Mouse (Mus musculus) stomach, postnatal 0 days (tissue): Measurements from ENCODE around the gene Ccdc22.

Experiments
- CTCF ChIP-seq: IDR thresholded peaks from 2 replicates; pipeline ENCODE4 v1.5.1; 2016; ENCODE audit warnings: antibody characterized with exemption, low read depth, mild to moderate bottlenecking, moderate library complexity
- EP300 ChIP-seq: optimal IDR thresholded peaks from 2 replicates; pipeline ENCODE3; 2016; ENCODE audit warnings: antibody characterized with exemption

DNA sequence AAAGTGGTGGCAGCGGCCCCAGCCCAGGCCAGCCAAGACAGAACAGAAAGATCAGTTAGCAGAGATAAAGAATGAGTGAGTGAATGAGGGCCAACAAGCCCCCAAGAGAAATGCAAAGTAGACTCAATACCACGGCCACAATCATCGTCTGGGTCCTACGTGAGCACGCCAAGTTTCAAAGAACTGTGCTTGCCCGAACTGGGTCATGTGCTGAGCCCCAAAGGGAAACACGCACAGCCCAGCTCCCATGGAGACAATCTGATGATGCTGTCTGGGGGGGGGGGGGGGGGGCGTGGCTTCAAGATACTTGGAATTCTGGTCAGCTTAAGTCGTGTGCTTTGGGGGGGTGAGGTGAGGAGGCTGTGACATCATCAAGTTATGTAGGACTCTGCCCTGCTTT, 37.8 kb downstream of the Ccdc22 start:
- TF ChIP-seq CTCF: no peak
- TF ChIP-seq EP300: no peak
